Mouse (Mus musculus): ENCODE data around the gene Ttf1.

DNA sequence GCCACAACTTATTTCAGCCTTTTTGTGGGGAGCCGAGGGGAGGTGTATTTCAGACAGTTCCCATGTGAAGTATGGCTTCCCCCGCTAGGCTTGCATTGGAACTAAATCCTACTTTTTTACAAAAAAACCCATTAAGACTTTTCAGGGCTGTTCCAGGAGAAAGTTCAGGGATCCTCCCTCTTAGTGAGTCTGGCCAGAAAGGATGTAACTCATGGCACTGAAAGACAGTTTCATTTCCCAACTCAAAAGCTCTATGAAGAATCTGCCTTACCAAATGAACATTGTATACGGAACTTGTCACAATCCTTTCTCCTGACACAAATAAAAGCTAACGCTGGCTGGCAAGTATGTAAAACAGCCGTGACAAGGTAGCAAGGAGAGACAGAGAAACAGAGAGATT, 20.3 kb upstream of the Ttf1 start:
- TF ChIP-seq MXI1 (IDR thresholded peaks at IDR 0.05; ENCODE audit: low read depth, low read length) (no peak), CTCF (IDR thresholded peaks at IDR 0.05 in 2 of 3, conservative IDR thresholded peaks at IDR 0.05 in 1 of 3; ENCODE audit: control insufficient read depth in 1 of 3, insufficient read depth in 1 of 3, low read depth in 2 of 3, low read length in 3 of 3, poor library complexity in 1 of 3, severe bottlenecking in 1 of 3) (no peak), GATA1 (IDR thresholded peaks at IDR 0.05; ENCODE audit: low read depth, low read length) (no peak), ZMIZ1 (IDR thresholded peaks at IDR 0.05; ENCODE audit: low read depth, low read length) (no peak), UBTF (IDR thresholded peaks at IDR 0.05; ENCODE audit: borderline replicate concordance, insufficient read depth, low read depth, low read length) (no peak), TAL1 (IDR thresholded peaks at IDR 0.05; ENCODE audit: low read length) (no peak), TCF12 (IDR thresholded peaks at IDR 0.05; ENCODE audit: low read depth, low read length) (no peak), POLR2A (IDR thresholded peaks at IDR 0.05; ENCODE audit: control insufficient read depth in 1 of 2, insufficient read depth in 1 of 2, low read depth in 1 of 2, low read length in 2 of 2, poor library complexity in 1 of 2) (no peak), SMC3 (IDR thresholded peaks at IDR 0.05; ENCODE audit: low read depth, low read length) (no peak)

All from MEL (cell line).